Mouse (Mus musculus) embryonic fibroblast, embryonic 13.5 days (primary cell): ENCODE data around the gene Cpeb4.

Source experiments
- CTCF ChIP-seq: IDR thresholded peaks from 2 replicates; pipeline ENCODE4 v1.5.1; 2011; ENCODE audit warnings: mild to moderate bottlenecking, control low read depth, low read length, moderate library complexity, borderline replicate concordance; ENCODE audit not compliant: insufficient read depth
- POLR2A ChIP-seq: IDR thresholded peaks from 2 replicates; pipeline ENCODE4 v1.6.1; 2011; ENCODE audit warnings: low read depth, mild to moderate bottlenecking, control low read depth, low read length, moderate library complexity

GRCm38 (mm10) chr11:31888229-31888628, 16.2 kb downstream of the Cpeb4 start:
- TF ChIP-seq CTCF (no peak), POLR2A (no peak)
